Mouse (Mus musculus) lung, adult 18-20 months (tissue): Measurements from ENCODE around the gene Ints1.
A peak's percentile ranks its signal among the peaks of the same experiment; 100 is the strongest.
"Not testable (repeated sequence)": the region's sequence is repeated elsewhere in the genome, so short reads cannot be mapped to it uniquely, and the experiment has no call there.

ENCODE experiments used
- DNase-seq, 2 experiments: peaks; one replicate each; pipeline ENCODE4 v3.0.0; 2022; ENCODE audit warnings: mixed read lengths in 2 of 2

Gene Ints1

GRCm38 (mm10) chr5:139750535-139750934 lies 24.9 kb downstream of the Ints1 start:
- peak; percentile 47 to 53 for DNase-seq

GRCm38 (mm10) chr5:139749413-139750125 lies 25.9 kb downstream of the Ints1 start:
- no peak for DNase-seq

GRCm38 (mm10) chr5:139745771-139746170 lies 29.7 kb downstream of the Ints1 start:
- DNase-seq, result peak; percentile 60 to 72

DNA sequence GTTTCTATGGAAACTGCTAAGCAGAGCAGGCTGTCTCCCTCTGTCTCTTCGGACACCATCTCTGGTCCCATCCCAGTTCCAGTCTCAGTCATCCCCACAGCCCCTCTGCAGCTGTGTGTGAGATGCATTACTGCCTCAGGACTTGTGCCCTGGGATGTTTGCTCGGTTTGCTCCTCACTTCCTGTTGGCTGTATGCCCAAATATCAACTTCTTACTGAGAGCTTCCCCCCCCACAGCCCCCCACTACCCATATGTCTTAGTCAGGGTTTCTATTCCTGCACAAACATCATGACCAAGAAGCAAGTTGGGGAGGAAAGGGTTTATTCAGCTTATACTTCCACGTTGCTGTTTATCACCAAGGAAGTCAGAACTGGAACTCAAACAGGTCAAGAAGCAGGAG lies 32.8 kb downstream of the Ints1 start:
- not testable (repeated sequence) for DNase-seq

- no peak for DNase-seq
Measured at GRCm38 (mm10) chr5:139738592-139739315, 36.7 kb downstream of the Ints1 start.

- peak in 1 of 2 experiments; percentile 33 for DNase-seq
Measured at GRCm38 (mm10) chr5:139737841-139738591, 37.5 kb downstream of the Ints1 start.

- DNase-seq, result no peak
Measured at GRCm38 (mm10) chr5:139736504-139736940, 39.0 kb downstream of the Ints1 start.

DNA sequence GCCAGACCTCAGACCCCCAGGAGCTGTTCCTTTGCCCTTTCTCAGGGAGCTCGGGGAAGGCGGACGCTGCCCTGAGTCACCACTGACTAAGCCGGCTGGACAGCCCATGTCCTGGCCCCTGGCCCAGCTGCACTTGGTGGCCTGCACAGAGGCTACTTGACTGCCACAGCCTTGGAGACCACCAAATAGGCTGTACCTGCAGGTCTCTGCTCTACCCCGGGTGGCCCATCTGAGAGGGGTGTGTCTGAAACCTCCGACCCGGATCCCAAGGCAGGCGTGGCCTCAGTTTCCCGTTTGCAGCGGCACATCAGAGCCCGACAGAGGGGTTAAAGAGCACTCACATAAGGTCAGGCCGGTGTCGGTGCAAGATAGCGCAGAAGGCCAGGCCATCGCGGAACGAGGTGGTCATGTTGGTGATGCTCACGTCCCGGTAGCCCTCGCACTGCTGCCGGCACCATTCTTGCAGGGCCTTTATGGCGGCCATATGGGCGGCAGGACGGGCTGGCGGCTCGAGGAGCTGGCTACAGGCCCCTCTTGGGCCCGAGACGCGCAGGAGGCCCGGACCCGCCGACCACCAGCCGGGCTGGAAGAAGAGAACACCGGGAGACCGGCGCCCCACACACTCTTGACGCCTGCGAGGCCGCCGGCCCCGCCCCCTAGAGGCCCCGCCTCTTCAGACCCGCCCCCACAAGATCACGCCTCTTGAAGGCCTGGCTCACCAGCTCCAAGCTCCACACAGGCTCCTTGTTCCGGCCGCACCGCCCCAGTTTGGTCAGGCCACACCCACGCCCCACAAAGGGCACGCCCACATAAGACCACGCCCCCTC lies 39.6 kb downstream of the Ints1 start, which contains the start of gene Micall2:
Gene Micall2 (minus strand): TSS at position 660 of the 827 bp plus-strand sequence.
- peak; percentile 97 to 98 for DNase-seq

- no peak for DNase-seq
Measured at GRCm38 (mm10) chr5:139734746-139735145, 40.7 kb downstream of the Ints1 start.

- DNase-seq, result no peak
Measured at GRCm38 (mm10) chr5:139734016-139734415, 41.5 kb downstream of the Ints1 start.

DNA sequence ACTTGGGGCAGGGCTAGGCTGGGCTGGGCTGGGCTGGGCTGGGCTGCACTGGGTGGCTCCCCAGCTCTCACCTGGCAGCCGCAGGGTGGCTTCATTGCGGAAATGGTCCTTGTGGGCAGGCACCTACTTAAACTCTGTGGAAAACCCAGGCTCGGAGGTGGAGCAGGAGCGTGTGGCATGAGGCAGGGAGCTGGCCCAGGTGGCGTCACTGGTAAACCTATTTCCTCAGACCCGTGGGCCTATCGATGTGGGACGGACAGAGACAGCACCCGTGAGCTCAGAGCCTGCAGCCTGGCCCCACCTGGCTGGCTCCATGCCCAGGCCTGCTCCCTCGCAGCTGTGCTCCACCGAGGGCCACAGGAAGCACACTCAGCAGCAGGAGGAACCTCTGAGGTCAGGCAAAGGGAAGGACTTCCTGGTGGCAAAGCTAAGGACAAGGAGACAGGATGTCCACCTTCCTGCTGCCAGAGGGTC lies 42.8 kb downstream of the Ints1 start:
- DNase-seq, result peak; percentile 73 to 76

DNA sequence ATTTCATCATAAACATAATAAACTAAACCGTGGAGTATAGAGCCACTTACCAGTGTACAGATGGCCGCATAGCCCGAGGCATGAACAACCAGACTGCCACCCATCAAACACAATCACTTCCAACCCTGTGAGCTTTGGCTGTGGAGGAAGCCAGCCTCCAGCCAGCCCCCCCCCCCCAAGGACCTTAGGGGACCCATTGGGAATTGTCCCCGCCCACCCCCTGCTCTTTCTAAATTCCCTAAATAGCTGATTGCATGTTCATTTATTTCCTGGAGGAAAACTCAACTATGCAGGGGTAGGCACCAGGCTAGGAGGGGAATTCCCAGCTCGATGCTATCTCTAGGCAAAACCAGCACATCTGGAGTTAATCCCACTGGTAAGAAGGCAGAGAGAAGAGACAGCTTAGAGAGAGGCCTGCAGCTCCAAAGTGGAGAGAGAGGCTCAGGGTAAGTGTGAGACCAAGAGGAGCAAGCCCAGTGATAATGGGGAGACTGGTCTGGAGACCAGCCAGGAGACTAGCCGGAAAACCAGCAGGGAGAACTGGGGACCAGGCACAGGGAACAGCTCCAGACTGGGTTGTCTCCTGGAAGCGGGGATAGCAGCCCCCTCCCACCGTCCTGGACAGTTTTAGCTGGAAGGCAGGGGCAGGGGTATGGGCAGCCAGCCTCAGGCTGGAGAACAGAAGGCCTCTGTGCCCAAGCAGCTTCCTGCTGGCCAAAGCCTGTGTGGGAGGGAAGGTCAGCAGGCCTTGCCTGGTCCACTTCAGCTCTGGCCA lies 44.6 kb downstream of the Ints1 start:
- no peak for DNase-seq

- no peak for DNase-seq
Measured at GRCm38 (mm10) chr5:139727261-139727660, 48.2 kb downstream of the Ints1 start.

GRCm38 (mm10) chr5:139726186-139726585 lies 49.3 kb downstream of the Ints1 start:
- DNase-seq, result no peak

- DNase-seq, result no peak
Measured at GRCm38 (mm10) chr5:139724336-139725116, 50.9 kb downstream of the Ints1 start.

- DNase-seq, result peak; percentile 37 to 51
Measured at GRCm38 (mm10) chr5:139723113-139723512, 52.4 kb downstream of the Ints1 start.

GRCm38 (mm10) chr5:139722709-139723108 lies 52.8 kb downstream of the Ints1 start:
- no peak for DNase-seq

- no peak for DNase-seq
Measured at GRCm38 (mm10) chr5:139718949-139719348, 56.5 kb downstream of the Ints1 start.

- DNase-seq, result no peak
Measured at GRCm38 (mm10) chr5:139718540-139718939, 56.9 kb downstream of the Ints1 start.

DNA sequence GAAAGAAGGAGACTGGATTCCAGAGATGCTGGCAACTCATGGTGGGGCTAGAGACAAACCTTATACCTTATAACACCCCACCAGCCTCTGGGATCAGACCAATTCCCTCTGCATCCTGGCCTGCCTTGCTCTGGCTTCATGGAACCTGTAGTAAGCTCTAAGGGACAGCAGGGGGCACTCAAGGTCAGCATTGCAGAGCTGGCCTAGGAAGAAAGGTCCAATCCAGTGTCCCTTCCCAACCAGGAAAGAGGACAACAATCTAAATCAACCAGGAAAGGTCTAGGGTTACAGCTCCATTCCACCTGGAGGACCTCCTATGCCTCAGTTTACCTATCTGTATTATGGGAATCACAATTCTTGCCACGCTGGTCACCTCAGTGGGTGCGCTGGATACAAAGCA lies 57.8 kb downstream of the Ints1 start:
- DNase-seq, result peak; percentile 53 to 60

DNA sequence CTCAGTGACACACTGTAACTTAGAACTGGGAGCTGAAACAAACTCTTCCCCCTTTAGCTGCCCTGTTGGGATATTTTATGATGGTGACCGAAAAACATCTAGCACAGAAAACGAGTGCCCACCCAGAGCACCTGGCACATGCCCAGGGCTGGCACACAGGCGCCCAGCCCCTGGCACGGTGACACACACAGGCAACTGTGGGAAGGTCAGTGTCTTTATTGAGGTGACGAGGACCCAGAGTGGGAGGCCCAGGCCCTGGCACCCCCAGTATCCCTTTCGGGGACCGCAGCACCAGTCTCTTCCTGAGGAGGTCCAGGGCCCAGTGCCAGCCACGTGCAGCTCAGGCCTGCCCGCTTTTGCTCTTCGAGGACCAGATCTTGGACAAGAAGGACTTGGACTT lies 69.0 kb downstream of the Ints1 start:
- DNase-seq, result no peak
